Mouse (Mus musculus) layer of hippocampus, postnatal 14 days (tissue): ENCODE data around the gene Tgfbr1. TPM values are rescaled to one million over a fixed set of nuclear protein-coding genes. Genes with fewer than 3 reads are reported as not detected.

ENCODE experiments used
- total RNA-seq, 2 experiments: library from RNA; stranded (reverse); gene quantifications; 2 replicates each; pipeline ENCODE4 v1.2.3; 2021

Tgfbr1 gene
- total RNA-seq, 2 experiments from 2014 or later = 24.5 to 26.1 TPM

Other genes with a start within 250 kb of the Tgfbr1 start
- 10 to 100 TPM; 13.9 to 15.1 TPM for gene Col15a1, start 145.1 kb upstream of the Tgfbr1 start, total RNA-seq
- gene Alg2, start 121.1 kb downstream of the Tgfbr1 start, total RNA-seq = 100 to 1,000 TPM; 166 to 170 TPM
- gene Sec61b, start 121.4 kb downstream of the Tgfbr1 start, total RNA-seq = 10 to 100 TPM; 62.5 to 67.3 TPM